Mouse (Mus musculus) MEL (cell line): ENCODE results near the gene Fos. TPM values are rescaled to one million over a fixed set of nuclear protein-coding genes. Genes with fewer than 3 reads are reported as not detected.

Experiments used
- DNase-seq: peaks from one replicate; pipeline ENCODE4 v3.0.0; 2011; ENCODE audit warnings: low read depth, low spot score
- H3K27ac ChIP-seq: 2 replicates; pipeline ENCODE4 v1.5.1; 2012; ENCODE audit warnings: low read depth, mild to moderate bottlenecking, control low read depth, low read length, moderate library complexity; ENCODE audit not compliant: control insufficient read depth
- H3K27me3 ChIP-seq, 2 experiments: fragments of 150-350 bp in 1 of 2; sonication (generic) in 1 of 2; 2 replicates each; pipeline ENCODE4 v1.6.1; 2012; ENCODE audit warnings: low read length in 2 of 2, mild to moderate bottlenecking in 2 of 2, improper control_type of control experiment in 1 of 2, moderate library complexity in 1 of 2; ENCODE audit not compliant: insufficient read depth in 2 of 2, control insufficient read depth in 1 of 2
- H3K36me3 ChIP-seq, 2 experiments: 2 replicates each; pipeline ENCODE4 v1.6.1; 2012 to 2014; ENCODE audit warnings: low read length in 2 of 2, improper control_type of control experiment in 1 of 2, inconsistent platforms in 1 of 2, mild to moderate bottlenecking in 1 of 2; ENCODE audit not compliant: insufficient read depth in 2 of 2, control insufficient read depth in 1 of 2
- H3K4me1 ChIP-seq, 2 experiments: fragments of 150-350 bp in 1 of 2; sonication (generic) in 1 of 2; 2 replicates each; pipeline ENCODE4 v1.6.1; 2012; ENCODE audit warnings: low read length in 2 of 2, improper control_type of control experiment in 1 of 2, mild to moderate bottlenecking in 1 of 2; ENCODE audit not compliant: insufficient read depth in 2 of 2, control insufficient read depth in 1 of 2
- H3K4me3 ChIP-seq, 2 experiments: fragments of 150-350 bp in 1 of 2; sonication (generic) in 1 of 2; 2 replicates each; pipeline ENCODE4 v1.5.1; 2012; ENCODE audit warnings: low read depth in 2 of 2, low read length in 2 of 2, mild to moderate bottlenecking in 2 of 2, moderate library complexity in 2 of 2, control low read depth in 1 of 2, improper control_type of control experiment in 1 of 2; ENCODE audit not compliant: control insufficient read depth in 1 of 2, insufficient read depth in 1 of 2
- H3K79me2 ChIP-seq: 2 replicates; pipeline ENCODE4 v1.6.1; 2012; ENCODE audit warnings: mild to moderate bottlenecking, low read length, moderate library complexity; ENCODE audit not compliant: control insufficient read depth, poor library complexity, insufficient read depth
- H3K9ac ChIP-seq: 2 replicates; pipeline ENCODE4 v1.6.1; 2012; ENCODE audit warnings: low read depth, mild to moderate bottlenecking, control low read depth, low read length, moderate library complexity; ENCODE audit not compliant: control insufficient read depth, poor library complexity, severe bottlenecking
- H3K9me3 ChIP-seq: fragments of 150-350 bp; sonication (generic); replicated peaks from 2 replicates; pipeline ENCODE4 v1.6.1; 2012; ENCODE audit warnings: mild to moderate bottlenecking, low read length, improper control_type of control experiment, moderate library complexity; ENCODE audit not compliant: insufficient read depth
- CHD2 ChIP-seq: IDR thresholded peaks from 2 replicates; pipeline ENCODE4 v1.6.1; 2011; ENCODE audit warnings: low read length, improper control_type of control experiment
- ETS1 ChIP-seq: IDR thresholded peaks from 2 replicates; pipeline ENCODE4 v1.6.1; 2012; ENCODE audit warnings: low read depth, mild to moderate bottlenecking, inconsistent platforms, low read length, improper control_type of control experiment, moderate library complexity
- GABPA ChIP-seq: IDR thresholded peaks from 2 replicates; pipeline ENCODE4 v1.6.1; 2012; ENCODE audit warnings: low read depth, mild to moderate bottlenecking, inconsistent platforms, low read length, improper control_type of control experiment, moderate library complexity
- MAFK ChIP-seq: IDR thresholded peaks from 2 replicates; pipeline ENCODE4 v1.6.1; 2011; ENCODE audit warnings: low read depth, mild to moderate bottlenecking, low read length, improper control_type of control experiment, borderline replicate concordance
- MAZ ChIP-seq: IDR thresholded peaks from 2 replicates; pipeline ENCODE4 v1.6.1; 2012; ENCODE audit warnings: low read depth, mild to moderate bottlenecking, inconsistent platforms, low read length, improper control_type of control experiment
- MXI1 ChIP-seq: IDR thresholded peaks from 2 replicates; pipeline ENCODE4 v1.6.1; 2011; ENCODE audit warnings: mild to moderate bottlenecking, low read depth, low read length, improper control_type of control experiment
- NRF1 ChIP-seq: IDR thresholded peaks from 2 replicates; pipeline ENCODE4 v1.6.1; 2014; ENCODE audit warnings: low read depth, mild to moderate bottlenecking, inconsistent platforms, low read length, improper control_type of control experiment, moderate library complexity; ENCODE audit not compliant: poor library complexity, insufficient read depth, severe bottlenecking
- POLR2A ChIP-seq, 2 experiments: IDR thresholded peaks; 2 replicates each; pipeline ENCODE4 v1.6.1; 2011 to 2012; ENCODE audit warnings: low read length in 2 of 2, mild to moderate bottlenecking in 2 of 2, control low read depth in 1 of 2, improper control_type of control experiment in 1 of 2, low read depth in 1 of 2, moderate library complexity in 1 of 2; ENCODE audit not compliant: control insufficient read depth in 1 of 2, insufficient read depth in 1 of 2, poor library complexity in 1 of 2
- RAD21 ChIP-seq: IDR thresholded peaks from 2 replicates; pipeline ENCODE4 v1.6.1; 2011; ENCODE audit warnings: mild to moderate bottlenecking, low read depth, low read length, improper control_type of control experiment
- SMC3 ChIP-seq: IDR thresholded peaks from 2 replicates; pipeline ENCODE4 v1.6.1; 2011; ENCODE audit warnings: low read depth, low read length, improper control_type of control experiment
- USF1 ChIP-seq: IDR thresholded peaks from 2 replicates; pipeline ENCODE4 v1.6.1; 2014; ENCODE audit warnings: low read depth, mild to moderate bottlenecking, inconsistent platforms, low read length, improper control_type of control experiment, moderate library complexity
- ZKSCAN1 ChIP-seq: IDR thresholded peaks from 2 replicates; pipeline ENCODE4 v1.6.1; 2012; ENCODE audit warnings: low read depth, mild to moderate bottlenecking, inconsistent platforms, low read length, improper control_type of control experiment, moderate library complexity
- ZMIZ1 ChIP-seq: IDR thresholded peaks from 2 replicates; pipeline ENCODE4 v1.6.1; 2012; ENCODE audit warnings: low read depth, mild to moderate bottlenecking, inconsistent platforms, low read length, improper control_type of control experiment, moderate library complexity
- ZNF384 ChIP-seq: IDR thresholded peaks from 2 replicates; pipeline ENCODE4 v1.6.1; 2012; ENCODE audit warnings: low read depth, mild to moderate bottlenecking, inconsistent platforms, low read length, improper control_type of control experiment
- polyA plus RNA-seq, 2 experiments: library from polyadenylated mRNA; stranded (reverse) in 1 of 2; unstranded in 1 of 2; fragments of >175 nt in 1 of 2; fragments of >200 nt in 1 of 2; gene quantifications; 2 replicates each; pipeline versions ENCODE4 v1.2.1 to v1.2.4; 2012; ENCODE audit warnings: low replicate concordance in 2 of 2, low read depth in 1 of 2; ENCODE audit not compliant: insufficient read length in 2 of 2, insufficient read depth in 1 of 2, missing spikeins in 1 of 2
- total RNA-seq: library from RNA; depleted of rRNA; stranded (reverse); fragments of 300-350 nt; gene quantifications from 2 replicates; pipeline ENCODE4 v1.2.3, GENCODE M21; 2012

Fos gene
- total and polyA plus RNA-seq, 3 experiments: 0.81 to 1.4 TPM; not detected in 1

DNA sequence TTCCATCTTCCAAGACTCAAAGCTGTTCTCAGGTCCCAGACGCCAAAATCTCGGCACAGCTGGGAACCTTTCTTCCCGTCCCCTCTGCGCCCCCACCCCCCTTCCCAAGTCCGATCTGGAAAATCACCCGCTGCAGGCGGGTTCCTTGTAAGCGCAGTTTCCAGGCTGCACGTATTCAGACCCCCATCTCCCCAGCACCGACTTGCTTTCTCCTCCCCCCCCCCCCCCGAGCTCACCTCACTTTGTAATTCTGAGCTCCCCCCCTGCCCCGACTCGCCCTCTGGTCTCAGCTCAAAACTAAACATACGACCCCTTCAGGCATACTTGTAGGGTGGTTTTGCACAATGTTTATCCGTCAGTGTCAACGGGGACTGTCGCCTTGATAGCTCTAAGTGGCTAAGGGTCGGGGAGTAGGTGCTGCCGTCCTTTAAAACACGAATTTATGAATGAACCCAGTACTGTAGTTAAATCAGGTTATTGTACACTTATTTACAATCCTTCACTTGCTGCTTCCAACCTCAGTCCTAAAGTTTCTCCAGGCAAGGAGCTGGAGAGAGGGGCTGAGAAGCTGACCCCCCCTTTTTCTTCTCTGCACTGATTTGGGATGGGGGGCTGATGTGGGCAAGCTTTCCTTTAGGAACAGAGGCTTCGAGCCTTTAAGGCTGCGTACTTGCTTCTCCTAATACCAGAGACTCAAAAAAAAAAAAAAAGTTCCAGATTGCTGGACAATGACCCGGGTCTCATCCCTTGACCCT is 857 bp upstream of the Fos start:
- Histone ChIP-seq H3K27ac (no peak overlapping the region), H3K4me1 (peaks cover 0 to 24% of the 10 kb centered on the region in 2 experiments; a peak in 3 of 4 replicates), H3K9me3 (no peaks in the 10 kb centered on the region), H3K9ac (peak overlapping the region; percentile 33; the same call in 1 of the 2 replicates), H3K79me2 (no peaks in the 10 kb centered on the region), H3K36me3 (peaks cover 0 to 17% of the 10 kb centered on the region in 2 experiments; a peak in 2 of 4 replicates), H3K27me3 (peaks cover 6 to 7% of the 10 kb centered on the region in 2 experiments), H3K4me3 (peak overlapping the region; percentile 40 to 54)
- peak; percentile 45 for TF ChIP-seq ZNF384
- TF ChIP-seq CHD2: no peak
- no peak for TF ChIP-seq SMC3
- TF ChIP-seq ZKSCAN1: no peak
- peak; percentile 46 for DNase-seq

DNA sequence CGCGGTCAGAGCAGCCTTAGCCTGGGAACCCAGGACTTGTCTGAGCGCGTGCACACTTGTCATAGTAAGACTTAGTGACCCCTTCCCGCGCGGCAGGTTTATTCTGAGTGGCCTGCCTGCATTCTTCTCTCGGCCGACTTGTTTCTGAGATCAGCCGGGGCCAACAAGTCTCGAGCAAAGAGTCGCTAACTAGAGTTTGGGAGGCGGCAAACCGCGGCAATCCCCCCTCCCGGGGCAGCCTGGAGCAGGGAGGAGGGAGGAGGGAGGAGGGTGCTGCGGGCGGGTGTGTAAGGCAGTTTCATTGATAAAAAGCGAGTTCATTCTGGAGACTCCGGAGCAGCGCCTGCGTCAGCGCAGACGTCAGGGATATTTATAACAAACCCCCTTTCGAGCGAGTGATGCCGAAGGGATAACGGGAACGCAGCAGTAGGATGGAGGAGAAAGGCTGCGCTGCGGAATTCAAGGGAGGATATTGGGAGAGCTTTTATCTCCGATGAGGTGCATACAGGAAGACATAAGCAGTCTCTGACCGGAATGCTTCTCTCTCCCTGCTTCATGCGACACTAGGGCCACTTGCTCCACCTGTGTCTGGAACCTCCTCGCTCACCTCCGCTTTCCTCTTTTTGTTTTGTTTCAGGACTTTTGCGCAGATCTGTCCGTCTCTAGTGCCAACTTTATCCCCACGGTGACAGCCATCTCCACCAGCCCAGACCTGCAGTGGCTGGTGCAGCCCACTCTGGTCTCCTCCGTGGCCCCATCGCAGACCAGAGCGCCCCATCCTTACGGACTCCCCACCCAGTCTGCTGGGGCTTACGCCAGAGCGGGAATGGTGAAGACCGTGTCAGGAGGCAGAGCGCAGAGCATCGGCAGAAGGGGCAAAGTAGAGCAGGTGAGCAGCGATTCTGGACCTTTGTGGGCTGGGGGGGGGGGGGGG is 875 bp downstream of the Fos start:
- DNase-seq: peak; percentile 77

DNA sequence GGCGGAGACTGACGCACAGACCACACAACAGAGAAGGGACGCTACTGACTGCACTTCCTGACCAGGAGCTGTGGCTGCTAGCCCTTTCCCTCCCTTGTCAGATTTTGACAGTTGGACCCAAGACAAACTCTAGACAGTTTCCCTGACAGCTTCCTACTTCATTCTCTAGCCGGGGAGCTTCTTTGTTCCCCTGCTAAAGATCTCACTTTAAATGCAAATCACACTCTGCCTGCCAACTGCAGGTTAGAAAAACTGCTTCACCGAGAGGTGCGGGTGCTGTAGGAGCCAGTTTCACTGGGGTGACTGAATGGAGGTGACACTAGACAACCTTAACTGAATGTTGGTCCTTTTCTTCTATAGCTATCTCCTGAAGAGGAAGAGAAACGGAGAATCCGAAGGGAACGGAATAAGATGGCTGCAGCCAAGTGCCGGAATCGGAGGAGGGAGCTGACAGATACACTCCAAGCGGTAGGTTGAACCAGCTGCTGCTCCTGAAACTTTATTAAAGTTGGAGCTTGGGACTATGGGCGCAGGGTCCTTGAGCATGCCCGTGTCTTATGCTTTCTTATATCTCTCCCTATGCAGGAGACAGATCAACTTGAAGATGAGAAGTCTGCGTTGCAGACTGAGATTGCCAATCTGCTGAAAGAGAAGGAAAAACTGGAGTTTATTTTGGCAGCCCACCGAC is 1.7 kb downstream of the Fos start:
- DNase-seq: no peak
- Histone ChIP-seq H3K27ac (no peak overlapping the region), H3K79me2 (no peaks in the 10 kb centered on the region), H3K27me3 (peaks cover 6 to 9% of the 10 kb centered on the region in 2 experiments), H3K9me3 (no peaks in the 10 kb centered on the region), H3K4me3 (no peak overlapping the region)
- no peak for TF ChIP-seq POLR2A (IDR thresholded peaks at IDR 0.05; ENCODE audit: control insufficient read depth in 1 of 2, insufficient read depth in 1 of 2, low read depth in 1 of 2, low read length in 2 of 2, poor library complexity in 1 of 2)
- no peak for TF ChIP-seq RAD21
- TF ChIP-seq GABPA: no peak
- TF ChIP-seq, all 39 proteins: peak for 0
- H3K4me1 ChIP-seq: peaks cover 0 to 14% of the 10 kb centered on the region in 2 experiments; a peak in 2 of 4 replicates
- H3K36me3 ChIP-seq: peaks cover 0 to 15% of the 10 kb centered on the region in 2 experiments; a peak in 2 of 4 replicates
- no peak overlapping the region for H3K9ac ChIP-seq

More for the DNA sequence above, 875 bp downstream of the Fos start:
- peak overlapping the region; percentile 75 for H3K9ac ChIP-seq
- H3K9me3 ChIP-seq: no peaks in the 10 kb centered on the region
- peak overlapping the region; percentile 52; the same call in 1 of the 2 replicates for H3K27ac ChIP-seq
- peak overlapping the region; percentile 55 to 79 for H3K4me3 ChIP-seq
- 0 out of 2 replicates have a peak, but pooled peaks have one; percentile 49 for TF ChIP-seq NRF1
- peak; percentile 59 for TF ChIP-seq MXI1
- no peak for TF ChIP-seq USF1
- peak; percentile 34; the same call in 1 of the 2 replicates for TF ChIP-seq ETS1
- peak; percentile 82; the same call in 1 of the 2 replicates for TF ChIP-seq MAZ
- TF ChIP-seq ZMIZ1: no peak
- no peak for TF ChIP-seq GABPA
- no peak for TF ChIP-seq MAFK
- H3K27me3 ChIP-seq: peaks cover 6 to 7% of the 10 kb centered on the region in 2 experiments
- peaks cover 0 to 15% of the 10 kb centered on the region in 2 experiments; a peak in 2 of 4 replicates for H3K36me3 ChIP-seq
- H3K4me1 ChIP-seq: peaks cover 0 to 14% of the 10 kb centered on the region in 2 experiments; a peak in 2 of 4 replicates
- no peaks in the 10 kb centered on the region for H3K79me2 ChIP-seq
